Mouse (Mus musculus) G1E (cell line): ENCODE results near the gene Kctd14. TPM values are rescaled to one million over a fixed set of nuclear protein-coding genes. Genes with fewer than 3 reads are reported as not detected.

Source experiments
- ATAC-seq: 2 replicates; pipeline ENCODE4 v1.8.0; 2016; ENCODE audit warnings: mild to moderate bottlenecking; ENCODE audit not compliant: insufficient number of reproducible peaks, poor library complexity, low FRiP score, severe bottlenecking; ENCODE audit errors: extremely low read depth
- DNase-seq: peaks from one replicate; pipeline ENCODE4 v3.0.0; 2012; ENCODE audit warnings: low spot score
- H3K27me3 ChIP-seq: 2 replicates; pipeline ENCODE4 v1.6.1; 2012; ENCODE audit warnings: mild to moderate bottlenecking, low read length, inconsistent platforms; ENCODE audit not compliant: insufficient read depth
- H3K36me3 ChIP-seq: replicated peaks from 2 replicates; pipeline ENCODE3; 2012; ENCODE audit warnings: mild to moderate bottlenecking, inconsistent platforms
- H3K4me1 ChIP-seq: 2 replicates; pipeline ENCODE4 v1.6.1; 2012; ENCODE audit warnings: low read depth, low read length, inconsistent platforms, mixed read lengths; ENCODE audit not compliant: insufficient read depth
- H3K4me3 ChIP-seq: 2 replicates; pipeline ENCODE4 v1.5.1; 2012; ENCODE audit warnings: low read depth, mild to moderate bottlenecking, inconsistent platforms, low read length, moderate library complexity, mixed read lengths
- H3K9me3 ChIP-seq: replicated peaks from 2 replicates; pipeline ENCODE4 v1.6.1; 2012; ENCODE audit warnings: inconsistent platforms
- CTCF ChIP-seq: IDR thresholded peaks from 2 replicates; pipeline ENCODE4 v1.5.1; 2012; ENCODE audit warnings: low read depth, low read length, inconsistent platforms, mixed read lengths
- GATA1 ChIP-seq: IDR thresholded peaks from 2 replicates; pipeline ENCODE4 v1.6.1; 2012; ENCODE audit warnings: borderline replicate concordance, low read length, inconsistent platforms, mixed read lengths
- GATA2 ChIP-seq: IDR thresholded peaks from 2 replicates; pipeline ENCODE4 v1.6.1; 2012; ENCODE audit warnings: low read depth, low read length, inconsistent platforms, borderline replicate concordance
- POLR2AphosphoS5 ChIP-seq: IDR thresholded peaks from 2 replicates; pipeline ENCODE4 v1.6.1; 2012; ENCODE audit warnings: low read depth, low read length, inconsistent platforms; ENCODE audit not compliant: insufficient replicate concordance
- TAL1 ChIP-seq: conservative IDR thresholded peaks from 2 replicates; pipeline ENCODE4 v1.6.1; 2012; ENCODE audit warnings: low read depth, low read length, inconsistent platforms, mixed read lengths
- polyA plus RNA-seq: library from polyadenylated mRNA; stranded (reverse); fragments of >175 nt; gene quantifications from 2 replicates; pipeline ENCODE4 v1.2.3, GENCODE M21; 2012
- total RNA-seq, 2 experiments: library from RNA; stranded (forward) in 1 of 2; stranded (reverse) in 1 of 2; fragments of 200-1000 nt in 1 of 2; fragments of >200 nt in 1 of 2; fragmentation: Nextera tagmentation in 1 of 2; gene quantifications; 2 replicates each; pipeline ENCODE4 v1.2.3; 2014 to 2017

Kctd14 gene
- total and polyA plus RNA-seq, 3 experiments = 0.11 TPM; not detected in 2

- ATAC-seq = no peak
- H3K9me3 ChIP-seq = peaks cover 3% of the 10 kb centered on the region
- DNase-seq = no peak
- peaks cover 11% of the 10 kb centered on the region; the same call in 1 of the 2 replicates for H3K4me1 ChIP-seq
- no peak overlapping the region for H3K4me3 ChIP-seq
- H3K36me3 ChIP-seq = peaks cover 29% of the 10 kb centered on the region
- no peak for TF ChIP-seq GATA1
- no peak for TF ChIP-seq CTCF
- no peak for TF ChIP-seq GATA2
- no peak for TF ChIP-seq POLR2AphosphoS5
- no peak for TF ChIP-seq TAL1
- H3K27me3 ChIP-seq = peaks cover 16% of the 10 kb centered on the region
These were observed 36.0 kb upstream of the Kctd14 start for GRCm38 (mm10) chr7:97414915-97415687.

- H3K9me3 ChIP-seq = no peaks in the 10 kb centered on the region
- peaks cover 11% of the 10 kb centered on the region; the same call in 1 of the 2 replicates for H3K4me1 ChIP-seq
- DNase-seq = no peak
- no peak for ATAC-seq
- H3K27me3 ChIP-seq = peaks cover 18% of the 10 kb centered on the region
- H3K4me3 ChIP-seq = no peak overlapping the region
- H3K36me3 ChIP-seq = peaks cover 15% of the 10 kb centered on the region
- TF ChIP-seq GATA2 (no peak), CTCF (no peak), POLR2AphosphoS5 (no peak), TAL1 (no peak)
These were observed 34.6 kb upstream of the Kctd14 start for GRCm38 (mm10) chr7:97416473-97416872.

DNA sequence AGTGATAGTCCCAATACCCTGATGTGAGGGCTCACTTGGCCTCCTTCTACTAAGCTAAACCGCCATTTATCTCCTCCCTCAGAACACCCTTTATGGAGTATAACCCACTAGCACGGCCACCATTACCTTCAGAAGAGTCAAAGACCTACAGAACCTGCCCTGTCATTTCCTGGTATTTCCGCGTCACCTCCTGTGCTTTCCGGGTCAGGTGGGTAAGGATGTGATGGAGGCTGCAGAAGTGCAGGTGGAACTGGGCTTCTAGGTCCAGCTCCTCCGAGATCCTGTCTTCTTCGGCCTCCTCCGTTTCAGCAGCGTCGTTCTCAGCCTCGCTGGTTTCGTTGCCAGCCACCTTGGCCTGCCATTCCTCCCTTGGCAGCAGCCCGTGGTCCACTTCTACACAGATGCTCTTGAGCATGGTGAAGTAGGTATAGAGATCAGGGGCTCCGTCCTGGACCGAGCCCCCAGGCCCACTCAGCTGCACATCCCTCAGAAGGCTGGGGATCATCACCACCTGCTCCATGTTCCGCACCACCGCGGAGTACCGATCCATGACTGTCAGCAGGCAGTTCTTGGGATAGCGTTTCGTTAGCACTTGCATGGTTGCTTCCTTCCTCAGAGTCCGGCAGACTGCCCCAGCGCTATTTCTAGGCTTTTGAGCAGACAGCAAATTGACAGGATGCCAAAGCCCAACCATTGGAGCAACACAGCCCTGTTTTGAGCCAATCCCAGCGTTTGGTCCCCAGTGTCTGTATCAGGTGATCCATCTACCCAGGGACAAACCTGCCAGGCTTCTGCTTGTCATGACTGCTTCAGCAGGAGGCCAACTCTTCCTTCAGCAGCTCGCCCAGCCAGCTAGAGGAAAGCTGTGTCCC lies 34.0 kb upstream of the Kctd14 start, which contains the start of gene Thrsp:
Thrsp (minus strand) TSS at position 825 of the 872 bp plus-strand sequence.
- ATAC-seq (no peak), DNase-seq (no peak)
- no peaks in the 10 kb centered on the region for H3K9me3 ChIP-seq
- no peak for TF ChIP-seq CTCF
- peaks cover 11% of the 10 kb centered on the region; the same call in 1 of the 2 replicates for H3K4me1 ChIP-seq
- H3K36me3 ChIP-seq = peaks cover 10% of the 10 kb centered on the region
- peaks cover 21% of the 10 kb centered on the region for H3K27me3 ChIP-seq
- H3K4me3 ChIP-seq = no peak within 1 kb of the TSS

DNA sequence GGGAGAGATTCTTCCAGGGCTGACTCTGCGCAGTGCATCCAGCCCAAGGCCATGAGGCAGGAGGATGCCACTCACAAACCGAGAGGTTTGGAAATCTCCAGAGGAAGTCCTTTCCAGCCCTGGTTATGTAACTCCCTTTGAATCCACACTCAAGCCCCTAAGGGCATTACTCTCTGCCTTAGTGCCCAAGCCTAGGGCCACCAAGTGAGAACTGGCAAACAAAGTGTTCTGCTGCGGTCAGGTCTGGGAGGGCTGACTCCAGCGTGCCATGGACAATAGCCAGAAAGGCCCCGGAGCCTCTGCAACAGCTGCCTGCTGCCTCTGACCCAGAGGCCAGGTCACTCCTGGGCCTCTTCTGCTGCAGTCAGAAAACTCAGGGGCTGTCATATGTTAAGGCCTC lies 32.4 kb upstream of the Kctd14 start:
- no peak for DNase-seq
- Histone ChIP-seq H3K4me1 (peaks cover 11% of the 10 kb centered on the region; the same call in 1 of the 2 replicates), H3K27me3 (peaks cover 34% of the 10 kb centered on the region), H3K9me3 (no peaks in the 10 kb centered on the region), H3K36me3 (no peaks in the 10 kb centered on the region), H3K4me3 (no peak overlapping the region)
- ATAC-seq = no peak
- TF ChIP-seq TAL1 (no peak), GATA2 (no peak), CTCF (no peak), POLR2AphosphoS5 (no peak), GATA1 (no peak)

GRCm38 (mm10) chr7:97419163-97419562 lies 32.0 kb upstream of the Kctd14 start:
- Histone ChIP-seq H3K36me3 (no peaks in the 10 kb centered on the region), H3K27me3 (peaks cover 35% of the 10 kb centered on the region), H3K4me1 (peaks cover 7% of the 10 kb centered on the region; the same call in 1 of the 2 replicates), H3K9me3 (no peaks in the 10 kb centered on the region), H3K4me3 (no peak overlapping the region)
- ATAC-seq (no peak), DNase-seq (no peak)
- no peak for TF ChIP-seq GATA2

- no peak for TF ChIP-seq CTCF
- TF ChIP-seq GATA2 = no peak
- no peak for TF ChIP-seq TAL1
- TF ChIP-seq GATA1 = no peak
- TF ChIP-seq POLR2AphosphoS5 = no peak
- H3K4me3 ChIP-seq = no peak overlapping the region
- ATAC-seq = no peak
- H3K4me1 ChIP-seq = peaks cover 4% of the 10 kb centered on the region; the same call in 1 of the 2 replicates
- no peak for DNase-seq
- no peaks in the 10 kb centered on the region for H3K9me3 ChIP-seq
- peaks cover 35% of the 10 kb centered on the region for H3K27me3 ChIP-seq
- no peaks in the 10 kb centered on the region for H3K36me3 ChIP-seq
These were observed 30.7 kb upstream of the Kctd14 start for GRCm38 (mm10) chr7:97420406-97420805.
